Mouse (Mus musculus) CH12.LX (cell line): Measurements from ENCODE around the gene Sept4.

Source experiments
- CHD2 ChIP-seq: IDR thresholded peaks from 2 replicates; pipeline ENCODE4 v1.6.1; 2011; ENCODE audit warnings: low read length, improper control_type of control experiment
- ELF1 ChIP-seq: IDR thresholded peaks from 2 replicates; pipeline ENCODE4 v1.6.1; 2014; ENCODE audit warnings: low read depth, mild to moderate bottlenecking, inconsistent platforms, low read length, improper control_type of control experiment
- JUND ChIP-seq: conservative IDR thresholded peaks from 2 replicates; pipeline ENCODE4 v1.6.1; 2011; ENCODE audit warnings: low read depth, low read length, improper control_type of control experiment
- MAX ChIP-seq: IDR thresholded peaks from 2 replicates; pipeline ENCODE4 v1.6.1; 2011; ENCODE audit warnings: low read length, improper control_type of control experiment
- POLR2A ChIP-seq: IDR thresholded peaks from 2 replicates; pipeline ENCODE4 v1.6.1; 2011; ENCODE audit warnings: low read depth, mild to moderate bottlenecking, improper control_type of control experiment, low read length
- ZMIZ1 ChIP-seq: IDR thresholded peaks from 2 replicates; pipeline ENCODE4 v1.6.1; 2012; ENCODE audit warnings: low read depth, mild to moderate bottlenecking, inconsistent platforms, low read length, improper control_type of control experiment

GRCm38 (mm10) chr11:87600322-87600853, 31.7 kb downstream of the Sept4 start:
- TF ChIP-seq POLR2A (no peak), JUND (no peak), CHD2 (no peak), ZMIZ1 (no peak), MAX (no peak), ELF1 (no peak)
